Mouse (Mus musculus) large intestine, adult 2 months (tissue): ENCODE measurements around the gene Pten. TPM values are rescaled to one million over a fixed set of nuclear protein-coding genes. Genes with fewer than 3 reads are reported as not detected.

Source experiments
- DNase-seq: peaks from one replicate; pipeline ENCODE4 v3.0.0-alpha.2; 2012; ENCODE audit warnings: low read depth, low spot score
- whole genome bisulfite sequencing: fragments of 180-500 bp; shearing (Covaris S2); methylation state at CpG from one replicate; pipeline ENCODE4 v1.1.7; 2018; 5-methylcytosine and 5-hydroxymethylcytosine counted together
- polyA plus RNA-seq: library from polyadenylated mRNA; depleted of rRNA; stranded (reverse); fragments of >200 nt; gene quantifications from 2 replicates; pipeline ENCODE4 v1.2.3, GENCODE M21; 2012; rRNA removed

The Pten gene
- polyA plus RNA-seq = 7.7 and 13.4 TPM in 2 replicates

DNA sequence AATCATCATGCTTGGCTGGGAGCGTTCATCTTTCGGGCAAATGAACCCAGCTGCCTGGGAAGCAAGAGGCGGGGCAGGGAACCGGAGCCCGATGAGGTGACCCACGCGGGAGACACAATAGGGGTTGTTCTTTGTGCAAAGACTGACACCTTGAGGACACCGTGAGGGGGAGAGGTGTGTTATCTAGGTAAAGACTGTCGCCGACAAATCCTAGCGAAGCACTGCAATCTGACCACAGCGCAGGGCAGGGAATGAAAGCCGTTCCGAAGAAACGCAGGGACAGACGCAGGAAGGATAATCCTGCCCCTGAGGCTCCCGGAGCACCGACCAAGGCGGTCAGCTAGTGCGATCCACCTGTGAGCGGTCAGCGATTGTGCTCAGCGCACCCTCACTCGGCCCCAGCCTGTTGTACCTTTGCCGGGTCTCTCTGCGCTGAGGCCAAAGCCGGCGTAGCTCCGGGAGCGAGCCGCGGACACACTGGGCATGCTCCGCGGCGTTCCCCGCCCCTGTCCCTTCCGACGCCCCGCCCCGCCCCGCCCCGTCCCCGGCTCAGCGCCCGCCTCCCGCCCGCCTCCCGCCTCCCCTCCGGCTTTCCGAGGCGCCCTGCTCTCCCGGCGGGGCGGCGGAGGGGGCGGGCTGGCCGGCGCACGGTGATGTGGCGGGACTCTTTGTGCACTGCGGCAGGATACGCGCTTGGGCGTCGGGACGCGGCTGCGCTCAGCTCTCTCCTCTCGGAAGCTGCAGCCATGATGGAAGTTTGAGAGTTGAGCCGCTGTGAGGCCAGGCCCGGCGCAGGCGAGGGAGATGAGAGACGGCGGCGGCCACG lies at the start of gene Pten:
TSS of gene Pten (plus strand) at position 598 of the 826 bp plus-strand sequence.
- no peak for DNase-seq
- WGBS = under 1% methylated on average over 62 of the region's 77 CpGs

GRCm38 (mm10) chr19:32708996-32709395 lies 48.3 kb upstream of the Pten start:
- no peak for DNase-seq
- 87% methylated on average over 5 of the region's 5 CpGs for WGBS

GRCm38 (mm10) chr19:32710288-32710687 lies 47.0 kb upstream of the Pten start:
- DNase-seq = no peak
- 39% methylated on average over 3 of the region's 3 CpGs for WGBS

GRCm38 (mm10) chr19:32711761-32712541 lies 45.3 kb upstream of the Pten start:
- under 1% methylated on average over 63 of the region's 63 CpGs for WGBS
- DNase-seq = peak; percentile 61

- DNase-seq = peak; percentile 57
- WGBS = under 1% methylated on average over 11 of the region's 11 CpGs
These were observed 44.7 kb upstream of the Pten start for GRCm38 (mm10) chr19:32712588-32713042.

- DNase-seq = no peak
- 85% methylated on average over 3 of the region's 3 CpGs for WGBS
These were observed 43.8 kb upstream of the Pten start for GRCm38 (mm10) chr19:32713471-32713870.

DNA sequence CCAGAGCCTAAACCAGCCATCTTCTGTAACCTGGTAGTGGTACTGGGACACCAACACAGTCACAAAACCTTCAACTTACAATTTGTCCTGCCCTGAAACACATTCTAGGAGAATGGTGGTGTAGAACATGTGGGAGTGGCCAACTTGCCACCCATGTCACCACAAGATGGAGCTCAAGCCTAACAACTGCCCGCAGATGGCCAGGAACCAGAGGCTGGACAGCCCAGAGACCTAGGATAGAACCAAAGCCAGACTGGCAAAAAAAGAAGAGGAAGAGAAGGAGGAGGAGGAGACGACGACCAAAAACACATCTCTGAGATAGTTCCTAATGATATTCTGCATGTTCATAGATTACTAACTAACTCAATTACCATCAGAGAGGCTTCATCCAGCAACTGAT lies 42.1 kb upstream of the Pten start:
- WGBS = 5% methylated on average over 3 of the region's 3 CpGs
- peak; percentile 39 for DNase-seq

- DNase-seq = no peak
These were observed 41.6 kb upstream of the Pten start for GRCm38 (mm10) chr19:32715681-32716080.

DNA sequence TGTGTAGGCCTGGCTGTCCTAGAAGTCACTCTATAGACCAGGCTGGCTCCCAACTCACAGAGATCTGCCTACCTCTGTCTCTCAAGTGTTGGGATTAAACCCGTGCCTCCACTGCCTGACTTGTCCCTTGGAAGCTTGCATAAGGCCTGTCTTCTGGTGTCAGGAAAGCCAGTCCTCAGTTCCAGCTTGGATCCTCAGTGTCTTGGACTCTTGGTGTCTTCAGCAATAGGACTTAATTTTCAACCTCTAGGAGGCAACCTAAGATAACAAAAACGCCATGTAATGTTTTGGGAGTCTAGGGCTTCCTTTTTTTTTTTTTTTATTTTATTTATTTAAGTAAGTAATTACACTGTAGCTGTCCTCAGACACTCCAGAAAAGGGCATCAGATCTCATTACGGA lies 39.7 kb upstream of the Pten start:
- WGBS = 35% methylated on average over 3 of the region's 3 CpGs
- DNase-seq = no peak

DNA sequence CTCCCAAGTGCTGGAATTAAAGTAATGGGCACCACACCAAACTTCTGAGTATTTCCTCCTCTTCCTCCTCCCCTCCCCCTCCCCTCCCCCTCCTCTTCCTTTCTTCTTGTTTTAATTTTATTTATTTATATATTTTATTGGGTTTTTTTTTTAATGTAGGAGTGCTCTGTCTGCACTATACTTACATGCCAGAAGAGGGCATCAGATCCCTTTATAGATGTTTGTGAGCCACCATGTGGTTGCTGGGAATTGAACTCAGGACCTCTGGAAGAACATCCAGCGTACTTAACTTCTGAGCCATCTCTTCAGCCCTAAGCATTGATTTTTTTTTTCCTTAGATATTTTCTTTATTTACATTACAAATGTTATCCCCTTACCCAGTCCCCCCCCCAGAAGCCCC lies 37.0 kb upstream of the Pten start:
- WGBS = 91% methylated on average over 1 of the region's 1 CpGs
- DNase-seq = no peak

DNA sequence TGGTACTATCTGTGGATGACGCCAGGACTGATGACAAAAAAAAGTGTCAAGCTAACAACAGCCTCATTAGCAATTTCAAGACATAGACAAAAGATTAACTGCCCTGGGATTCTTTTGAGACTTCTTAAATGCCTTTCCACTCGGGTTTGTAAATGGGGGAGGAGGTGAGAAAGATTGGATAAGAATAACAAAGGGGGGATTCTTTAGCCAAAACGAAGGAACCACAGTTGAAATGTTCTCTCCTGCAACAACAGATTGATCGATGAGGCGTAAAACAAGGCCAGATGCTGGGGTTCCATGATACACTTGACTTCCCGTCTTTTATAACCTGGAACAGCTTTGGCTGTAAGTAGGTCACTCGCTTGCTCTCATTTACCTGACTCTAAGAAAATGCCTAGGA lies 33.5 kb upstream of the Pten start:
- DNase-seq = no peak
- 70% methylated on average over 7 of the region's 7 CpGs for WGBS

- 32% methylated on average over 22 of the region's 22 CpGs for WGBS
- DNase-seq = no peak
These were observed 30.6 kb upstream of the Pten start for GRCm38 (mm10) chr19:32726451-32727325.

DNA sequence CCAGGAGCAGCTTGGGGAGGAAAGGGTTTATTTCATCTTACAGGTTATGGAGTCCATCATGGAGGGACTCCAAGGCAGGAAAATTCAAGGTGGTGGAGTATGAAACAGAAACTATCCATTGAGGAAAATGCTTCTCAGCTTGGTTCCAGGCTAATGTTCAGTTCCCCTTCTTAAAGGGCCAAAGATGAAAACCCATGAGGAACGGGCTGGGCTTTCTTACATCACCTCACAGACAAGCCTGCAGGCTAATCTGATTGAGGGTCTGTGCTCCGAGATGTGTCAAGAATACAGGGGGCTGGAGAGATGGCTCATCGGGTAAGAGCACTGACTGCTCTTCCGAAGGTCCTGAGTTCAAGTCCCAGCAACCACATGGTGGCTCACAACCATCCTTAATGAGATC lies 27.5 kb upstream of the Pten start:
- WGBS = 86% methylated on average over 4 of the region's 4 CpGs

DNA sequence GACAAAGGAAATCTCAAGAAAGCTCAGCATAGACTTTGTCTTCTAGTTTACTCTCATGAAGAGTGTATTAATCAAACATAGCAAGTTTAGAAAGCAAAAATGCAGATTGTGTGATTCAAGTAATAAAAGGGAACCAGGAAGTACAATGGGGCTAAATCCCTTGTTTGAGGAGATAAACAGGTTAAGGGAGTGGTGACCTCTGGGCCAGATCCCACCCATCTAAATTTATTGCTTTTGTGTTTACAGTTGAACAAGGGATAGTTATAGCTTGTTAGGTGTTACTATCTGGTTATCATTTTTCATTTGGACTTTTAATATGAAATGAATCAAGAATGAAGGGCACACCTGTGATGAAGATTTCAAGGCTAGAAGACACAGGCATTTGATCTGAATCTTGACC lies 24.4 kb upstream of the Pten start:
- DNase-seq = no peak

More for the DNA sequence above, 27.5 kb upstream of the Pten start:
- DNase-seq = no peak

GRCm38 (mm10) chr19:32737844-32738243 lies 19.5 kb upstream of the Pten start:
- WGBS = 61% methylated on average over 7 of the region's 7 CpGs
- DNase-seq = no peak

GRCm38 (mm10) chr19:32739686-32740085 lies 17.6 kb upstream of the Pten start, which contains the start of gene Atad1:
Gene Atad1 (minus strand): TSS chr19:32739786.
- 96% methylated on average over 4 of the region's 4 CpGs for WGBS
- no peak for DNase-seq

- no peak for DNase-seq
- 77% methylated on average over 4 of the region's 4 CpGs for WGBS
These were observed 16.5 kb upstream of the Pten start for GRCm38 (mm10) chr19:32740641-32741345.

GRCm38 (mm10) chr19:32749425-32749824 lies 7.9 kb upstream of the Pten start:
- WGBS = 27% methylated on average over 6 of the region's 6 CpGs
- DNase-seq = no peak

GRCm38 (mm10) chr19:32752357-32752756 lies 4.9 kb upstream of the Pten start:
- DNase-seq = no peak
- 90% methylated on average over 6 of the region's 6 CpGs for WGBS
